Mouse (Mus musculus) left cerebral cortex, postnatal 25 days (tissue): ENCODE results near the gene Helq. TPM values are rescaled to one million over a fixed set of nuclear protein-coding genes. Genes with fewer than 3 reads are reported as not detected.

Source experiments
- DNase-seq, 2 experiments: peaks; one replicate each; pipeline ENCODE4 v3.0.0; 2022; ENCODE audit warnings: low spot score in 2 of 2, mixed read lengths in 1 of 2
- intact Hi-C: fragments of 180-260 bp; cut with DNase I; formaldehyde crosslinking; loops from one replicate; pipeline ENCODE4 v1.15.1; 2025
- total RNA-seq, 2 experiments: library from RNA; stranded (reverse); gene quantifications; 2 replicates each; pipeline ENCODE4 v1.2.3; 2021

Gene Helq
- total RNA-seq, 2 experiments from 2014 or later: 10.7 to 19.9 TPM

GRCm38 (mm10) chr5:100794084-100794483, 4.3 kb downstream of the Helq start:
- DNase-seq: no peak
- intact Hi-C loops: loop anchor here (10.0 kb wide), 1 partner anchor 249 kb away; no protein-coding TSS in a partner anchor

GRCm38 (mm10) chr5:100792261-100792660, 6.1 kb downstream of the Helq start:
- DNase-seq: no peak
- intact Hi-C loops: loop anchor here (10.0 kb wide), 1 partner anchor 247 kb away; no protein-coding TSS in a partner anchor

GRCm38 (mm10) chr5:100787527-100787926, 10.9 kb downstream of the Helq start:
- intact Hi-C loops: no loop called here
- DNase-seq: no peak

GRCm38 (mm10) chr5:100779002-100779401, 19.4 kb downstream of the Helq start:
- intact Hi-C loops: no loop called here
- no peak for DNase-seq

- intact Hi-C loops: no loop called here
- no peak for DNase-seq
These were observed 21.5 kb downstream of the Helq start for GRCm38 (mm10) chr5:100776900-100777299.

- intact Hi-C loops: no loop called here
- DNase-seq: no peak
These were observed 22.5 kb downstream of the Helq start for GRCm38 (mm10) chr5:100775778-100776404.

- intact Hi-C loops: no loop called here
- DNase-seq: no peak
These were observed 26.8 kb downstream of the Helq start for GRCm38 (mm10) chr5:100771575-100771974.

- DNase-seq: peak in 1 of 2 experiments; percentile 54
- intact Hi-C loops: no loop called here
These were observed 32.4 kb downstream of the Helq start for GRCm38 (mm10) chr5:100766026-100766425.

GRCm38 (mm10) chr5:100761736-100762135, 36.7 kb downstream of the Helq start:
- intact Hi-C loops: no loop called here
- DNase-seq: no peak

GRCm38 (mm10) chr5:100760049-100760663, 38.2 kb downstream of the Helq start:
- DNase-seq: no peak
- intact Hi-C loops: no loop called here

- DNase-seq: no peak
- intact Hi-C loops: no loop called here
These were observed 40.3 kb downstream of the Helq start for GRCm38 (mm10) chr5:100758121-100758520.

GRCm38 (mm10) chr5:100753407-100753806, 45.0 kb downstream of the Helq start:
- DNase-seq: no peak
- intact Hi-C loops: no loop called here

- intact Hi-C loops: no loop called here
- DNase-seq: no peak
These were observed 46.7 kb downstream of the Helq start for GRCm38 (mm10) chr5:100751655-100752054.

- DNase-seq: no peak
- intact Hi-C loops: no loop called here
These were observed 47.7 kb downstream of the Helq start for GRCm38 (mm10) chr5:100750617-100751255.

- no peak for DNase-seq
- intact Hi-C loops: no loop called here
These were observed 59.6 kb downstream of the Helq start for GRCm38 (mm10) chr5:100738802-100739201.

GRCm38 (mm10) chr5:100736919-100737318, 61.5 kb downstream of the Helq start:
- intact Hi-C loops: no loop called here
- no peak for DNase-seq

- DNase-seq: no peak
- intact Hi-C loops: no loop called here
These were observed 63.9 kb downstream of the Helq start for GRCm38 (mm10) chr5:100734535-100734934.

- DNase-seq: no peak
- intact Hi-C loops: no loop called here
These were observed 69.6 kb downstream of the Helq start for GRCm38 (mm10) chr5:100728757-100729156.

GRCm38 (mm10) chr5:100726001-100726400, 72.4 kb downstream of the Helq start:
- no peak for DNase-seq
- intact Hi-C loops: no loop called here

- no peak for DNase-seq
These were observed 78.9 kb downstream of the Helq start, which contains the start of gene Hpse for GRCm38 (mm10) chr5:100719235-100720088. Gene Hpse (minus strand): TSS chr5:100719716.

More at GRCm38 (mm10) chr5:100719235-100720088, 78.9 kb downstream of the Helq start, which contains the start of gene Hpse:
- intact Hi-C loops: no loop called here
